Mouse (Mus musculus) lung, embryonic 14.5 days (tissue): ENCODE data around the gene Lrrc28. TPM values are rescaled to one million over a fixed set of nuclear protein-coding genes. Genes with fewer than 3 reads are reported as not detected.

ENCODE experiments used
- ATAC-seq: fragments of 200-750 bp; cut with Nextera tagmentation; 2 replicates; pipeline ENCODE4 v1.8.0; 2017; ENCODE audit warnings: mild to moderate bottlenecking, moderate TSS enrichment, moderate library complexity; ENCODE audit not compliant: insufficient read depth
- DNase-seq: peaks from one replicate; pipeline ENCODE4 v3.0.0-alpha.2; 2015
- H3K27ac ChIP-seq: fragments of 300-500 bp; sonication (generic); 2 replicates; pipeline ENCODE4 v1.5.1; 2014; ENCODE audit warnings: low read depth, mild to moderate bottlenecking, moderate library complexity
- H3K27me3 ChIP-seq: fragments of 300-500 bp; sonication (generic); 2 replicates; pipeline ENCODE4 v1.6.1; 2014; ENCODE audit warnings: low read length, control low read depth; ENCODE audit not compliant: insufficient read depth
- H3K36me3 ChIP-seq: fragments of 300-500 bp; sonication (generic); 2 replicates; pipeline ENCODE4 v1.6.1; 2014; ENCODE audit warnings: control low read depth; ENCODE audit not compliant: insufficient read depth
- H3K4me1 ChIP-seq: fragments of 300-500 bp; sonication (generic); 2 replicates; pipeline ENCODE4 v1.6.1; 2014; ENCODE audit warnings: antibody characterized with exemption, control low read depth; ENCODE audit not compliant: insufficient read depth
- H3K4me2 ChIP-seq: fragments of 300-500 bp; sonication (generic); 2 replicates; pipeline ENCODE4 v1.6.1; 2014; ENCODE audit warnings: mild to moderate bottlenecking
- H3K4me3 ChIP-seq: fragments of 300-500 bp; sonication (generic); 2 replicates; pipeline ENCODE4 v1.5.1; 2014; ENCODE audit warnings: low read depth, low read length
- H3K9ac ChIP-seq: fragments of 300-500 bp; sonication (generic); 2 replicates; pipeline ENCODE4 v1.6.1; 2014
- H3K9me3 ChIP-seq: fragments of 300-500 bp; sonication (generic); 2 replicates; pipeline ENCODE4 v1.6.1; 2016; ENCODE audit warnings: low read depth, low read length, control low read depth
- CTCF ChIP-seq: IDR thresholded peaks from 2 replicates; pipeline ENCODE4 v1.5.1; 2016; ENCODE audit warnings: antibody characterized with exemption, low read depth
- WGBS: fragments of 180-500 bp; shearing (Covaris S2); extraction: QIAGEN DNeasy Blood & Tissue Kit; methylation state at CpG from one replicate; pipeline ENCODE4 v1.1.7; 2014; 5-methylcytosine and 5-hydroxymethylcytosine counted together
- polyA plus RNA-seq: library from polyadenylated mRNA; unstranded; fragments of >200 nt; fragmentation: Nextera tagmentation; extraction: Ambion mirVana; gene quantifications from 2 replicates; pipeline ENCODE4 v1.2.1, GENCODE M21; 2014

Gene Lrrc28
- polyA plus RNA-seq, 1 experiment from 2014 or later: 16.6 TPM

GRCm38 (mm10) chr7:67617646-67618045 lies 27.4 kb downstream of the Lrrc28 start:
- ATAC-seq (no peak), DNase-seq (no peak)
- WGBS: 90% methylated on average over 10 of the region's 10 CpGs
- no peak overlapping the region for H3K9ac ChIP-seq
- H3K4me3 ChIP-seq: no peak overlapping the region
- H3K4me2 ChIP-seq: no peak overlapping the region
- H3K27ac ChIP-seq: no peak overlapping the region
- no peaks in the 10 kb centered on the region for H3K27me3 ChIP-seq
- no peaks in the 10 kb centered on the region for H3K9me3 ChIP-seq
- TF ChIP-seq CTCF: no peak
- H3K36me3 ChIP-seq: no peaks in the 10 kb centered on the region
- no peaks in the 10 kb centered on the region for H3K4me1 ChIP-seq

- no peak for TF ChIP-seq CTCF
- no peaks in the 10 kb centered on the region for H3K4me1 ChIP-seq
- H3K27ac ChIP-seq: no peak overlapping the region
- no peaks in the 10 kb centered on the region for H3K36me3 ChIP-seq
- no peak for ATAC-seq
- H3K4me2 ChIP-seq: no peak overlapping the region
- no peaks in the 10 kb centered on the region for H3K27me3 ChIP-seq
- peak; percentile 19 for DNase-seq
- H3K9ac ChIP-seq: no peak overlapping the region
- WGBS: 65% methylated on average over 4 of the region's 4 CpGs
- H3K9me3 ChIP-seq: no peaks in the 10 kb centered on the region
- no peak overlapping the region for H3K4me3 ChIP-seq
These were observed 28.2 kb downstream of the Lrrc28 start for GRCm38 (mm10) chr7:67616890-67617289.

GRCm38 (mm10) chr7:67614464-67614861 lies 30.6 kb downstream of the Lrrc28 start:
- Histone ChIP-seq H3K27ac (no peak overlapping the region), H3K4me1 (no peaks in the 10 kb centered on the region), H3K4me3 (no peak overlapping the region), H3K36me3 (no peaks in the 10 kb centered on the region), H3K27me3 (no peaks in the 10 kb centered on the region), H3K9ac (no peak overlapping the region), H3K4me2 (no peak overlapping the region), H3K9me3 (no peaks in the 10 kb centered on the region)
- DNase-seq (no peak), ATAC-seq (no peak)
- TF ChIP-seq CTCF: no peak
- WGBS: 80% methylated on average over 7 of the region's 7 CpGs

- H3K4me2 ChIP-seq: no peak overlapping the region
- no peaks in the 10 kb centered on the region for H3K4me1 ChIP-seq
- DNase-seq: peak; percentile 37
- no peak overlapping the region for H3K4me3 ChIP-seq
- WGBS: 61% methylated on average over 10 of the region's 10 CpGs
- ATAC-seq: no peak
- no peak for TF ChIP-seq CTCF
- H3K9me3 ChIP-seq: no peaks in the 10 kb centered on the region
- H3K36me3 ChIP-seq: no peaks in the 10 kb centered on the region
- H3K27me3 ChIP-seq: no peaks in the 10 kb centered on the region
- H3K27ac ChIP-seq: no peak overlapping the region
- no peak overlapping the region for H3K9ac ChIP-seq
These were observed 31.1 kb downstream of the Lrrc28 start for GRCm38 (mm10) chr7:67613795-67614463.

GRCm38 (mm10) chr7:67608348-67609024 lies 36.6 kb downstream of the Lrrc28 start:
- H3K4me2 ChIP-seq: no peak overlapping the region
- H3K27ac ChIP-seq: no peak overlapping the region
- H3K4me1 ChIP-seq: no peaks in the 10 kb centered on the region

GRCm38 (mm10) chr7:67607669-67608347 lies 37.3 kb downstream of the Lrrc28 start:
- H3K4me3 ChIP-seq: no peak overlapping the region
- peak; percentile 54; the same call in 1 of the 2 replicates for ATAC-seq
- no peak overlapping the region for H3K27ac ChIP-seq
- no peak overlapping the region for H3K4me2 ChIP-seq
- 40% methylated on average over 5 of the region's 5 CpGs for whole genome bisulfite sequencing
- no peaks in the 10 kb centered on the region for H3K27me3 ChIP-seq
- no peaks in the 10 kb centered on the region for H3K36me3 ChIP-seq
- no peak overlapping the region for H3K9ac ChIP-seq
- no peaks in the 10 kb centered on the region for H3K9me3 ChIP-seq
- TF ChIP-seq CTCF: no peak
- peak; percentile 74 for DNase-seq
- H3K4me1 ChIP-seq: no peaks in the 10 kb centered on the region

More at GRCm38 (mm10) chr7:67608348-67609024, 36.6 kb downstream of the Lrrc28 start:
- Histone ChIP-seq H3K9ac (no peak overlapping the region), H3K36me3 (no peaks in the 10 kb centered on the region), H3K27me3 (no peaks in the 10 kb centered on the region), H3K4me3 (no peak overlapping the region), H3K9me3 (no peaks in the 10 kb centered on the region)
- DNase-seq (no peak), ATAC-seq (no peak)
- 47% methylated on average over 4 of the region's 4 CpGs for WGBS
- TF ChIP-seq CTCF: no peak

GRCm38 (mm10) chr7:67606250-67606649 lies 38.8 kb downstream of the Lrrc28 start:
- Histone ChIP-seq H3K27ac (no peak overlapping the region), H3K4me1 (no peaks in the 10 kb centered on the region), H3K9ac (no peak overlapping the region), H3K4me3 (no peak overlapping the region), H3K9me3 (no peaks in the 10 kb centered on the region), H3K27me3 (no peaks in the 10 kb centered on the region), H3K4me2 (no peak overlapping the region), H3K36me3 (no peaks in the 10 kb centered on the region)
- DNase-seq (no peak), ATAC-seq (no peak)
- WGBS: 69% methylated on average over 1 of the region's 1 CpGs
- TF ChIP-seq CTCF: no peak
